Mouse (Mus musculus): ENCODE results near the gene Epha3. TPM values are rescaled to one million over a fixed set of nuclear protein-coding genes. Genes with fewer than 3 reads are reported as not detected.

Gene Epha3
- polyA plus RNA-seq, 1 experiment from 2014 or later = 11.0 TPM

- no peak overlapping the region for H3K4me2 ChIP-seq (replicated peaks)
- H3K36me3 ChIP-seq = no peaks in the 10 kb centered on the region
- H3K27me3 ChIP-seq (replicated peaks) = no peaks in the 10 kb centered on the region
- no peak overlapping the region for H3K27ac ChIP-seq
- no peaks in the 10 kb centered on the region for H3K4me1 ChIP-seq (replicated peaks)
- 52% methylated on average over 3 of the region's 3 CpGs for WGBS
- peak; percentile 81 for ATAC-seq
- H3K4me3 ChIP-seq (replicated peaks) = no peak overlapping the region
- no peaks in the 10 kb centered on the region for H3K9me3 ChIP-seq
- no peak overlapping the region for H3K9ac ChIP-seq
These were observed 222.4 kb downstream of the Epha3 start for GRCm38 (mm10) chr16:63641603-63642002.

DNA sequence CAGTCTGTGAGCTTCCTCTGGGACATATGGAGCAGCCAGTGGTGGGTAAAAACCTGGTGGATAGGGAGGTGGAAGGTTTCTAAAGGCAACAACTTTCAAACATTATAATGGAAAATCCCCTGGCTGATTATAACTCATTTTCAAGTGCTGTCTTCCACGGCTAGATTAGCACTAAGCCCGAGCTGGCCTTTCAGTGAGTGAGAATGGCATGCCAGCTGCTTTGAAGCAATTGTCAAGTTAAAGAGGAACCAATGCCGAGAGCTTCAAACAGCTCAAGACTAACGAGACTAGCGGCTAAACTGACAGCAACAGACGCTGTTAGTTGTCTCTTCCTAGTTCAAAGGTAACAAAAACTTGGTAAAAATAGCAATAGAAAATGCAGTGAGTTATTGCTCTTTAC is 225.3 kb downstream of the Epha3 start:
- Histone ChIP-seq H3K4me3 (replicated peaks) (no peak overlapping the region), H3K27ac (no peak overlapping the region), H3K4me1 (replicated peaks) (no peaks in the 10 kb centered on the region), H3K27me3 (replicated peaks) (no peaks in the 10 kb centered on the region), H3K36me3 (no peaks in the 10 kb centered on the region), H3K9ac (no peak overlapping the region), H3K4me2 (replicated peaks) (no peak overlapping the region), H3K9me3 (no peaks in the 10 kb centered on the region)
- no peak for ATAC-seq
- 44% methylated on average over 6 of the region's 6 CpGs for WGBS

- Histone ChIP-seq H3K27me3 (replicated peaks) (no peaks in the 10 kb centered on the region), H3K4me1 (replicated peaks) (no peaks in the 10 kb centered on the region), H3K27ac (no peak overlapping the region), H3K4me2 (replicated peaks) (no peak overlapping the region), H3K9me3 (no peaks in the 10 kb centered on the region), H3K36me3 (no peaks in the 10 kb centered on the region), H3K4me3 (replicated peaks) (no peak overlapping the region), H3K9ac (no peak overlapping the region)
- no peak for ATAC-seq
- WGBS = 88% methylated on average over 5 of the region's 5 CpGs
These were observed 230.2 kb downstream of the Epha3 start for GRCm38 (mm10) chr16:63633748-63634166.

DNA sequence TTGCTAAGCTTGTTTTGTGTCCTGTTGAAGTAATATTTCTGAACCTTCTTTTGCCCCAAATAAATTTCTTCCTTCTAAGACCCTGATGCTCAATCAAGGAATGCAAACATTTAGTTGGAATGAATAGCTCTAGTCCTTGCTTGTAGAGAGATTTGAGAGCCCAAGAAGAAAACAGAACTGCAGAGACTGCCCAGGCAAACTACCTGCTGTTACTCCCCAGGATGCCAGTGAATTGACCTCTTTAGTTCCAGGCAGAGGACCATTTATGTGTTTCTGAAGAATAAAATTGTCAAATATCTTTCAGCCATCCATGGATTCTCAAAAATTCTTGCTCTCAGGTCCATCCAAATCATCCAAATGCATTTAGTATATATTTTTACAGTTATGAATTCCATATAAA is 238.7 kb downstream of the Epha3 start:
- H3K4me2 ChIP-seq (replicated peaks) = no peak overlapping the region
- no peak for ATAC-seq
- no peak overlapping the region for H3K4me3 ChIP-seq (replicated peaks)
- H3K9ac ChIP-seq = no peak overlapping the region
- no peaks in the 10 kb centered on the region for H3K4me1 ChIP-seq (replicated peaks)
- H3K36me3 ChIP-seq = no peaks in the 10 kb centered on the region
- H3K27ac ChIP-seq = no peak overlapping the region
- no peaks in the 10 kb centered on the region for H3K27me3 ChIP-seq (replicated peaks)
- H3K9me3 ChIP-seq = no peaks in the 10 kb centered on the region

DNA sequence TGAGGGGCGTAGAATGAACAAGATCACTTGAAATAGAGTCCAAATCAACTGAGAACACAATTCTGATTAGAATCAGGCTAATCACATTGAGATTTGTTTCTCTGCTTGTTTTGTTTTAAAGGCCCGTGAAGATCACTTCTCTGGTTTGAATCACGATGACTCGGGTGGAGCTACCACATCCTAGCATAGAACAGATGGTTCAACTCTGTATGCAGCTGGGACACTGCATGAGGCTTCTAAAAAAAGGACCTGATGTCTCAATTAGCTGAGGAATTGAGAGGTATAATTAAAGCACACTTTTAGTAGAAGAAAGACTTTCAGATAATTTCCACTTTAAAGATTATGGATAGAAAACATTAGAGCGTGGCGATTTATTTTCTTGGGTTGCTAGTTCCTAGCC is 242.1 kb downstream of the Epha3 start:
- no peak overlapping the region for H3K27ac ChIP-seq
- ATAC-seq = no peak
- WGBS = 79% methylated on average over 6 of the region's 6 CpGs

GRCm38 (mm10) chr16:63615396-63615795 is 248.6 kb downstream of the Epha3 start:
- ATAC-seq = no peak
- Histone ChIP-seq H3K4me2 (replicated peaks) (no peak overlapping the region), H3K27ac (no peak overlapping the region), H3K4me1 (replicated peaks) (no peaks in the 10 kb centered on the region), H3K27me3 (replicated peaks) (no peaks in the 10 kb centered on the region), H3K4me3 (replicated peaks) (no peak overlapping the region), H3K9me3 (no peaks in the 10 kb centered on the region), H3K9ac (no peak overlapping the region), H3K36me3 (no peaks in the 10 kb centered on the region)
- WGBS = 46% methylated on average over 3 of the region's 3 CpGs

More for the DNA sequence above, 242.1 kb downstream of the Epha3 start:
- Histone ChIP-seq H3K4me1 (replicated peaks) (no peaks in the 10 kb centered on the region), H3K4me2 (replicated peaks) (no peak overlapping the region), H3K4me3 (replicated peaks) (no peak overlapping the region), H3K9me3 (no peaks in the 10 kb centered on the region), H3K9ac (no peak overlapping the region), H3K36me3 (no peaks in the 10 kb centered on the region), H3K27me3 (replicated peaks) (no peaks in the 10 kb centered on the region)

DNA sequence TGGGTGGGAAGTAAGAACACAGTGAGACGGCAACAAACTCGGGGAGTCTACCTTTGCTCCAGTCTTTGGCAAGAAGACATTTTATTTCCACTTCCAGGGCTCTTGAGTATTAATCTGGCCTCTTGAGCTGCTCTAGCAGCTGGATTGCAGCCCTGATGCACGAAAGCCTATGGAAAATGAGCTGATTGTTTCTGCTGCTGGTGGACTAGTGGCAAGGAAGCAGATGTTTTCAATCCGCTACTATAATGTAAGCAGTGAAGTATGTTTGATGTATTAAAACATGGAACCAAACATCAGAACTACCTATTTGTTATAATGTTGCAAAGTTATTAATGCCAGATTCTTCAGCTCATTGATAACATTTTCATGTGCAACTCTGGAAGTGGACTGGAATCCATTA is 251.0 kb downstream of the Epha3 start:
- no peak overlapping the region for H3K27ac ChIP-seq
- H3K36me3 ChIP-seq = no peaks in the 10 kb centered on the region
- H3K4me3 ChIP-seq (replicated peaks) = no peak overlapping the region
- ATAC-seq = no peak
- no peak overlapping the region for H3K4me2 ChIP-seq (replicated peaks)
- H3K27me3 ChIP-seq (replicated peaks) = no peaks in the 10 kb centered on the region
- no peaks in the 10 kb centered on the region for H3K9me3 ChIP-seq
- no peak overlapping the region for H3K9ac ChIP-seq
- 52% methylated on average over 4 of the region's 4 CpGs for WGBS
- H3K4me1 ChIP-seq (replicated peaks) = no peaks in the 10 kb centered on the region

DNA sequence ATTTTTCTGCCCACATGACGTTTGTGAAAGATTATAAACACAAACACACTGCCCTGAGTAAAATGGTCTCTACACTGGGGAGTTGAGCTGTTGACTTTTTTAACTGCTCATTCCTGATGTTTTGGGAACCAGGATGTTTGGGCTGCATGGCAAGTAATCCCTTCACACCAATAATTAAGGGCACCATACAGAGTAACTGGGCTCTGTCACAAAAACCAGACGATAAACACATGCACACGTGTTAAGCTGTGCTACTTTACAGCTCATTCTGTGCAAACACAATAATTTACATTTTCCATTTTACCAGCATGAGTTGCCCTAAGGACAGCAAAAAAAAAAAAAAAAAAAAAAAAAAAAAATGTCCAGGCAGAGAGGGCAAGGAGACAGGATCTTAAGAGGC is 263.7 kb downstream of the Epha3 start:
- H3K4me2 ChIP-seq (replicated peaks) = no peak overlapping the region

GRCm38 (mm10) chr16:63594656-63595055 is 269.3 kb downstream of the Epha3 start:
- H3K27me3 ChIP-seq (replicated peaks) = no peaks in the 10 kb centered on the region
- H3K9me3 ChIP-seq = no peaks in the 10 kb centered on the region
- H3K4me2 ChIP-seq (replicated peaks) = no peak overlapping the region
- H3K4me1 ChIP-seq (replicated peaks) = no peaks in the 10 kb centered on the region
- H3K4me3 ChIP-seq (replicated peaks) = no peak overlapping the region
- no peak overlapping the region for H3K9ac ChIP-seq
- H3K36me3 ChIP-seq = no peaks in the 10 kb centered on the region
- ATAC-seq = no peak
- no peak overlapping the region for H3K27ac ChIP-seq
- 77% methylated on average over 4 of the region's 4 CpGs for WGBS

More for the DNA sequence above, 263.7 kb downstream of the Epha3 start:
- H3K4me3 ChIP-seq (replicated peaks) = no peak overlapping the region
- no peaks in the 10 kb centered on the region for H3K9me3 ChIP-seq
- no peaks in the 10 kb centered on the region for H3K36me3 ChIP-seq
- H3K27ac ChIP-seq = no peak overlapping the region
- H3K4me1 ChIP-seq (replicated peaks) = no peaks in the 10 kb centered on the region
- 16% methylated on average over 3 of the region's 3 CpGs for WGBS
- no peak overlapping the region for H3K9ac ChIP-seq
- H3K27me3 ChIP-seq (replicated peaks) = no peaks in the 10 kb centered on the region
- ATAC-seq = no peak

GRCm38 (mm10) chr16:63569746-63570145 is 294.2 kb downstream of the Epha3 start:
- ATAC-seq = no peak
- no peak overlapping the region for H3K4me3 ChIP-seq (replicated peaks)
- H3K9me3 ChIP-seq = no peaks in the 10 kb centered on the region
- no peaks in the 10 kb centered on the region for H3K27me3 ChIP-seq (replicated peaks)
- H3K4me1 ChIP-seq (replicated peaks) = no peaks in the 10 kb centered on the region
- H3K4me2 ChIP-seq (replicated peaks) = no peak overlapping the region
- H3K9ac ChIP-seq = no peak overlapping the region
- H3K36me3 ChIP-seq = no peaks in the 10 kb centered on the region
- no peak overlapping the region for H3K27ac ChIP-seq
- 43% methylated on average over 4 of the region's 4 CpGs for WGBS

GRCm38 (mm10) chr16:63566106-63566836 is 297.7 kb downstream of the Epha3 start:
- H3K27me3 ChIP-seq (replicated peaks) = no peaks in the 10 kb centered on the region
- 51% methylated on average over 17 of the region's 17 CpGs for WGBS
- H3K4me2 ChIP-seq (replicated peaks) = peak overlapping the region; percentile 26; the same call in 1 of the 2 replicates
- no peaks in the 10 kb centered on the region for H3K4me1 ChIP-seq (replicated peaks)
- 0 out of 2 replicates have a peak, but pooled peaks have one; percentile 41 for ATAC-seq
- no peak overlapping the region for H3K9ac ChIP-seq
- H3K36me3 ChIP-seq = no peaks in the 10 kb centered on the region
- H3K4me3 ChIP-seq (replicated peaks) = no peak overlapping the region
- no peaks in the 10 kb centered on the region for H3K9me3 ChIP-seq
- no peak overlapping the region for H3K27ac ChIP-seq

GRCm38 (mm10) chr16:63556410-63557146 is 307.4 kb downstream of the Epha3 start:
- WGBS = 41% methylated on average over 6 of the region's 6 CpGs

GRCm38 (mm10) chr16:63552531-63552930 is 311.4 kb downstream of the Epha3 start:
- WGBS = 91% methylated on average over 7 of the region's 7 CpGs
- no peak overlapping the region for H3K9ac ChIP-seq
- no peak for ATAC-seq
- no peak overlapping the region for H3K4me2 ChIP-seq (replicated peaks)
- H3K9me3 ChIP-seq = no peaks in the 10 kb centered on the region
- H3K36me3 ChIP-seq = no peaks in the 10 kb centered on the region
- H3K4me3 ChIP-seq (replicated peaks) = no peak overlapping the region
- no peaks in the 10 kb centered on the region for H3K27me3 ChIP-seq (replicated peaks)
- H3K27ac ChIP-seq = no peak overlapping the region
- no peaks in the 10 kb centered on the region for H3K4me1 ChIP-seq (replicated peaks)

More at GRCm38 (mm10) chr16:63556410-63557146, 307.4 kb downstream of the Epha3 start:
- no peak overlapping the region for H3K9ac ChIP-seq
- H3K4me3 ChIP-seq (replicated peaks) = no peak overlapping the region
- H3K36me3 ChIP-seq = no peaks in the 10 kb centered on the region
- no peak overlapping the region for H3K27ac ChIP-seq
- no peaks in the 10 kb centered on the region for H3K27me3 ChIP-seq (replicated peaks)
- H3K9me3 ChIP-seq = no peaks in the 10 kb centered on the region
- no peaks in the 10 kb centered on the region for H3K4me1 ChIP-seq (replicated peaks)
- no peak overlapping the region for H3K4me2 ChIP-seq (replicated peaks)
- no peak for ATAC-seq

All from intestine, embryonic 15.5 days (tissue).